Mouse (Mus musculus): ENCODE measurements around the gene Sulf2.

Gene Sulf2

DNA sequence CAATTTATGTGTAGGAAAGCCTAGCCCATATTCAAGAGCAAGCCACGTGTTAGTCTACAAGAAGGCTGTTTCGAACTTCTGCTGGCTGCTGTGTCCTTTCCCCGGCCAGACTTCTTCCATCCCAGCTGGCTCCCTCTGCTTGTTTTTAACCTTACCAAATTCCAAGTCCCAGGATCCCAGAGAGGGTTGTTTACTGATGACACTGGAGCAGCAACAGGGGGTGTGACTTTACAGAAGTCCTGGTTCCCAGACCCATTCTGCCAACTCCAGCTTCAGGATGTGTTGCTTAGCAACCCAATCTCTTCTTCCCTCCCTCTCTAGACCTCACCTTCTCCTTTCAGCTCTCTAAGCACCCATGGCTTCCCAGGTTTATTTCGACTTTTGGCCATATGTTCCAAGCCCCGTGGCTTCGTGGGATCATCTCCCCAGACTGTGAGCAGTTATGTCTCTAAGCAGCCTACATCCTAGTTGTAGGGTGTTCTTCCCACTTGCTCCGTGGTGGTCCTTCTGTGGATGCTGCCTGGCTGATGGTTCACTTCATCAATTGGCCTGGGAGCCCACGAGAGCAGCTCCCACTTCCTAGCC is 20.2 kb upstream of the Sulf2 start:
- DNase-seq (ENCODE audit: low read depth, low spot score) = no peak

DNA sequence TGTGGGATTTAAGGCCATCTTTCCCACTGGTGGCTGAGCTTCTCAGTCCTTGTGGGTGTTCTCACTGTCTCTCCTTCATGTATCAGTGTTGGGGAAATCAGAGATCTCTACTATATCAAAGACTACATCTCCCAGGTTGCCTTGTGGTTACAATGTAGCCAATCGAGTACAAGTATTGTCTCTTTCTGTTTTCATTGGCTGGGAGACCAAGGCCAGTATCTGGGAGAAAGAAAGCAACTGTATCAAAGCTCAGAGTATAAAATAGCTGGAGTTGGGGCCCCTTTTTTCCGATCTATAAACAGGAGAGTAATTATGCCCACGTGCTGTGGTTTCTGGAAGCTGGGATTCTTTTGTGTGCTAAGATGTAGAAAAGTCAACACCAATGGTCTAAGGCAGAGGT is 19.7 kb upstream of the Sulf2 start:
- no peak for DNase-seq (ENCODE audit: low read depth, low spot score)

DNA sequence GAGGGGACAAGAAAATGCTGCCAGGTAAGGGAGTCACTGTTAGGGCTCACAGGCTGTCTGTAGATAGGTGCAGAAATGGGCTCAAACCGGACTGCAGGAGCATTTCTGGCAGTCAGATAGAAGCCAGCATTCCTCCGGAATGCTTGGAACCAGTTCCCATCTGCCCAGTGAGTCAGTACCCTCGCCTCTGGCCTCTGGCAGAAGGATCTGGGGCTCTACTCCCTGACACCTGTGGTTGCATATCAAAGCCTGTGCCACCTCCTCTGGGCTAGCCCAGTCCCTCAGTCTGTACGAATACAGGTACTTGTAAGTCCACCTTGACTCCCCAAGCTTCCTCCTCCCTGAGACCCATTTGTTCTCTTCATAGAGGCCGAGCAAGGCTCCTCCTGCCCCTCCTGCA is 17.7 kb upstream of the Sulf2 start:
- no peak for DNase-seq (ENCODE audit: low read depth, low spot score)

DNA sequence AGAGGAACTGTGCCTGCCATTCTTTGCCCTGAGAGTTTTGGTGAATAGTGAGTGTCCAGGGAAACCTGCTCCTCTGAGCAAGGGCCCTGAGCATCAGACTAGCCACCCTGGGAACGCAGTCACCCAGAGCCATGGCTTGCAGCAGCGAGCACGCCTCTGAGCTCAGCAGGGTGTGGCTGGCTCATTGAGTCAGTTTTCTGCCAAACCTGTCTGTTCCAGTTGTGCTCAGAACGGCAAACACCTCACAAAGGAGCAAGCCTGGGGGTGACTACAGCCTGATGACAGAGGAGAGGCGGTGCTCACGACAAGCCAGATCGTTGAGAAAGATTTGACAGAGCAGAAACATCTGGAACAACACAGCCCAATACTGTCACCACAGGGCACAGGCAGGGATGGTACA is 14.7 kb upstream of the Sulf2 start:
- DNase-seq (ENCODE audit: low read depth, low spot score) = no peak

DNA sequence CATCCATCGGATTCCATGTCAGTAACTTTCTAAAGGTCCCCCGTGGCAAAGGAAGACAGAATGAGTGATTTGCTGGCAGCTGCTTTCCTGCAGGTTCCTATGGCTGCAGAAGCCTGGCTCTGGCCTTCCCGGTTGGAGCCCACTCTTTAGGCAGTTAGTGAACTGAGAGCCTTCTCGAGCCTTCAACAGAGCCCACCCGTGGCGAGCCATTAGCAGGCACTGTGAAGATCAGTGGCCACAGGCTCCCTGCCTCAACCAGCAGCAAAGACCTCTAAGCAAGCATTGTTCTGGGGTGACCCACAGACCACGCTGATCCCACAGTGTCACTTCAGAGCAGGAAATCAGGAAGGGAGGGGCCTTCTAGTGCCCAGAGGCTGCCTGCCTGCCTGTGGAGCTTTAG is 13.4 kb upstream of the Sulf2 start:
- no peak for DNase-seq (ENCODE audit: low read depth, low spot score)

DNA sequence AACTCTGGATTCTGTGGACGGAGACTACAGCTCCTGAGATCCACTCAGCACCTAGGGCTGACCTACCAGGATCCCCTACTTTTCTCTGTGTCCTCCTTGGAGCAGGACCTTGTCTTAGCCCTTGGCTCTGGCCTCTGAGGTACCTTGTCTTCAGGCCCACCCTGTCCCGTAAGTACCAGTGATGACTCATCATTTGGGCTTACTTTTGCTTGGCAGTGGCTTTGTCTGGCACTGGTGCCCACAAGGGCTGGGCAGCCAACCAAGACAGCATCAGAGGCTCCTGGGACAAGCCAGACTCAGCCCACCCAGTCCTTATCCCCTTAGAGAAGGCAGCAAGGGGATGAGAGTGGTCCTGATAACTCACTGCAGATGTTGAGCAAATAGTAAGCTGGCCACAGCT is 11.9 kb upstream of the Sulf2 start:
- no peak for DNase-seq (ENCODE audit: low read depth, low spot score)

DNA sequence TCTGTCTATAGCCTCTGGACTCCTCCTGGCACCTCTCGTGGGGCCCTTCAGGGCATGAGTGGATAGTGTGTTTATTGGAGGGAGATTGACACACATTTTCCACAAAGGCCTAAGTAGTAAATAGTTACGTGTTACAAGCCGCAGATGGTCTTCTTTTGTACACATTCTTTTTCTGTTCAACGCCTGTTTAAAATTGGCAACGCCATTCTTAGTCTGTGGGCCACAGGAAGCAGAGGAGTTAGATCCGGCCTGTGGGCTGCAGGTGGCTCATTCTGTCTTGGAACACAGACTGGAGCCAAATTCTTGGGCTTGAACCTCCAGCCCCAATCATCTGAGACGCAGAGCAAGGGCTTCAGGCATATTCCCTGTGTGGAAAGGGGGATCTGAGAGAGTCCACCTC is 9.9 kb upstream of the Sulf2 start:
- DNase-seq (ENCODE audit: low read depth, low spot score) = no peak

DNA sequence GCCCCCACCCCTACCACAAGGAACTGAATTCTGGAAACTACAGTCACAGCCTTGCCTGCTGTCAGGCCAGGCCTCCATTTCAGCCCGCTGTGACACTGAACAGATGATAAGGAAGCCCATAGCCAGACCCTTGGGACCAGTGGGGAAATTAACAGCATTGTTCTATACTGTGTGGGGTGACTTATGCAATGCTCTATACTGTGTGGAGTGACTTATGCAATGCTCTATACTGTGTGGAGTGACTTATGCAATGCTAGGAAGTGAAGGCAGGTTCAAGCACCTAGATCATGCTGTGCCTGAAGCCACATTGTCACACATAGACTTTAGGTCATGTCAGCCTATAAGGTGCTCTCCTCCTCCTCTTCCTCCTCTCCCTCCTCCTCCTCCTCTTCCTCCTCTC is 9.1 kb upstream of the Sulf2 start:
- no peak for DNase-seq (ENCODE audit: low read depth, low spot score)

DNA sequence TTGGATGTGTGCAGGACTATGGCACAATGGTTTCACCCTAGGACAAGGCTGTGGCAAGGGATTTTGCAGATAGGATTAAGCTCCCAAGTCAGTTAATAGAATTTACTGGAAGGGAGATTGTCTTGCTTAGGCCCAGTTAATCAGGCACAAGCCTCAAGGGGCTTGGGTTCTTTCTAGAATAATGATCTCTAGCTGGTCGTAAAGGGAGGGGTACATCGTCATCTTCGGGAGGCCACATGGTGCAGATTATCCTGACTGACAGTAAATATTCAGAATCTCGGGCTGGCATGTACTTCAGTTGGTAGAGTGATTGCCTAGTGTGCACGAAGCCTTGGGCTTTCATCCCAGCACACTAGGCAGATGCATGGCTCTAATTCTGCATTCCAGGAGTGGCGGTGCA is 8.5 kb upstream of the Sulf2 start:
- no peak for DNase-seq (ENCODE audit: low read depth, low spot score)

DNA sequence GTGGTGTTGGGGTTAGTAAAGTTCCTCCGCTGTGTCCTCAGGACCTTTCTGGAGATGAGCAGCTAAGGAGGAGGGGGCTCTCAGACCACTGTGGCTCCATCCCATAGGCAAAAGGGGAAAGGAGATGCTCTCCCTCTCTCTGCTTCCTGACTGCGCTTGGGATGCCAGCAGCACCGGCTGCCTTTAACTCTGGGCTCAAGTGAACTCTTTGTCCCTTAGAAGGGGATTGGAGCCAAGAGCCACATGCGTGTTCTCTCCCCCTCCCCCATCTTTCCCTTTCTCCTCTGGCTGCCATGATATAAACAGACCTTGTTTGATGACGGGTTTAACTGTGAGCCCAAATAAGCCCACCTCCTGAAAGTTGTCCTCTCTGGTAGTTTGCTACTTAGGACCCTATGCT is 7.8 kb upstream of the Sulf2 start:
- DNase-seq (ENCODE audit: low read depth, low spot score) = no peak

DNA sequence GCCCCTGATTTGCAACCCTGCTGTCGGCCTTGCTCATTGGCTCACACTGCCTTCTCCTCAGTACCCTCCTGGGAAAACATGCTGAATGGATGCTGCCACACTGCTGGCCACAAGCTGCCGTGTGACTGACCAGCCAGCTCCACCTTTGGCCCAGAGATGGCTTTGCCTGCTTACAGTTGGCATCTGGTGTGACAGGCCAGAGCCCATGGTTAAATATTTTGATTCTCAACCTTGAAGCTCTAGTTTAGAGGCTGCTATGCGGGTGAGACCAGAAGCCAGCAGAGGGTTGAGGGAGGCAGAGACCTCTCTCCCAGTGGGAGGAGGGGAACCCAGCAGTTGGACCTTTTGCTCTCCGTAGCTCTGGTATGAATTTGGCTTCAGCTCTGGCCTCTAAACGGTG is 6.7 kb upstream of the Sulf2 start:
- no peak for DNase-seq (ENCODE audit: low read depth, low spot score)

DNA sequence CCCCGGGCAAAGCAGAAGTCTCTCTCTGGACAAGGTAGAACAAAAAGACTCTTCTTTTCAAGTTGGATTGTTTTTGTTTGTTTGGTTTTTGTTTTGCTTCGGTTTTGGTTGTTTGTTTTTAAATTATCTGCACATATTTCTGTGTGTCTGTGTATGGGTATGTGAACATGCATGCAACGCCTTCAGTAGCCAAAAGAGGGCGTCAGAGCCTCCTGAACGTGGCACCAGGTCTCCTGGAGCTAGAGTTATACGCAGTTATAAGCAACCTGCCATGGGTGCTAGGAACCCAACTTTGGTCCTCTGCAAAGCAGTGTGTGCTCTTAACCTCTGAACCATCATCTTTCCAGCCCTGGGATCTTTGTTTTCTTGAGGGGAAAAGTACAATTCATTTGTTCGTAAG is 3.8 kb upstream of the Sulf2 start:
- no peak for DNase-seq (ENCODE audit: low read depth, low spot score)

DNA sequence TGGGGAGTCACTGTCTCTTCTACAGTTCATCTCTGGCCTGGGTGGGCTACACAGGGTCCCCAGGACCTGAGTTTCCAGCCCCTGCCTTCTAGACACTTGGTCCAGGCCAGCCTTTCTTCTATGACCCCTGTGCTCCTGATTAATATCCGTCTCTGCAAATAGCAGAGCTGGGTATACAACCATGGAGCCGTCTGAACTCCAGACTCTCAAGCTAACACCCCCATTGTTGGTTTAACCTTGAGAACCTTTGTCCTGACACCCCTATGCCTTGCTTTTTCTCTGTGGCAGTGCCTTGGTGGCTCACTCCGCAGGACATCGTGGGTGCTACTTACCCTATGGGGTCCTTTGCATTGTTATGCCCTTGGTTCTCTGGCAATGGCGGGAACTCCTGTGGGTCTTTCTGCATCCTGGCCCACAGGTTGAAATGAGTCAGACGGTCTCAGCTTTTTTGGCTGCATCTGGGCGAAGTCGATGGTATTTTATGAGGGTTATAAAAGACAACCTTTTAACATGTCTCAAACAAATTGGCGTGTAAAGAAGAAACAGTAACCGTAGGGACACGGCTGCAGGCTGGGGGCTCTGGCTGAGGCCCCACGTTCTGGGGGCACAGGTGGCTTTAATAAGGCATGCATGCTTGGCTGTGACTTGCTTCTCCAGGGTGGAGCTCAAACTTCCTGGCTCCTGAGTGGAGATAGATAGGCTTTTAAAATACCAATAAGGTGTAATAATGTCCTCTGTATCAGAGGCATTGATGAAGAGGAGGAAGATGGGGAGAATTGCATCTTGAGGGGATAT is 2.5 kb upstream of the Sulf2 start:
- no peak for DNase-seq (ENCODE audit: low read depth, low spot score)

DNA sequence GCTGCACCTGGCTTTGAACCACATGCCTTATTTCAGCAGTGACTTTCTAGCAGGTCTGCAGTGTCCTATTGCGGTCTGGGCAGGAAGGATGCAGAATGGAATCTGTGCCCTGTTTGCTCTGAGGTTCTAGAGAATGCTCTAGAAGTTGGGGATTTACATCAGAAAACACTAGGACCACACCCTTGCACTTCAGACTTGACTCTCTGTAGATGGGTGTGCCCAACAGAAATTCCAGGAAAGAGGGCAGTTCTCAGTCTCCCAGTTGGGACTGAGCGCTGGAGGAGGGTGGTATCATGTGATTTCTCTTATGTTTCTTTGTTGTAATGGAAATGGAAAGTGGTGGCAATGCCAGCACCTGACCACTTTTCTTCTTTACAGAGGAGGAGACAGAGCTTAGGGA is 1.7 kb upstream of the Sulf2 start:
- peak; percentile 76 for DNase-seq (ENCODE audit: low read depth, low spot score)

DNA sequence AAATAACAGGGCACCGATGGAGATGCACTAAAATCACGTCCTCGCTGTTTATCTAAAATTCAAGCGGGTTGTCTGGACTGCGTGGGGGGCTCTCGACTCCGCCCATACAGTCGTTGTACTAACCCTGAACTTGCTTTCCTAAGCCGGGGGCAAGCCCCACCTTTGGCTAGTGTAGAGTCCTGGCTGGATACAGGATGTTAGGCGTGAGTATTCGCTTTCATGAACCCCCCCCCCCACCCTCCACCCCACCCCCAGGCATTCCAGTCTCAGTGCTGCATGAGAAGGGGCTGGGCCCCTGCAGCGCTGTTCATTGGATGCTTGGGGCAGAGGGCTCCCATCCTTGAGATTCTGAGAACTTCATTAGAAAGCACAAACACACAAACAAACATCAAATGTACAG is 659 bp upstream of the Sulf2 start:
- no peak for DNase-seq (ENCODE audit: low read depth, low spot score)

DNA sequence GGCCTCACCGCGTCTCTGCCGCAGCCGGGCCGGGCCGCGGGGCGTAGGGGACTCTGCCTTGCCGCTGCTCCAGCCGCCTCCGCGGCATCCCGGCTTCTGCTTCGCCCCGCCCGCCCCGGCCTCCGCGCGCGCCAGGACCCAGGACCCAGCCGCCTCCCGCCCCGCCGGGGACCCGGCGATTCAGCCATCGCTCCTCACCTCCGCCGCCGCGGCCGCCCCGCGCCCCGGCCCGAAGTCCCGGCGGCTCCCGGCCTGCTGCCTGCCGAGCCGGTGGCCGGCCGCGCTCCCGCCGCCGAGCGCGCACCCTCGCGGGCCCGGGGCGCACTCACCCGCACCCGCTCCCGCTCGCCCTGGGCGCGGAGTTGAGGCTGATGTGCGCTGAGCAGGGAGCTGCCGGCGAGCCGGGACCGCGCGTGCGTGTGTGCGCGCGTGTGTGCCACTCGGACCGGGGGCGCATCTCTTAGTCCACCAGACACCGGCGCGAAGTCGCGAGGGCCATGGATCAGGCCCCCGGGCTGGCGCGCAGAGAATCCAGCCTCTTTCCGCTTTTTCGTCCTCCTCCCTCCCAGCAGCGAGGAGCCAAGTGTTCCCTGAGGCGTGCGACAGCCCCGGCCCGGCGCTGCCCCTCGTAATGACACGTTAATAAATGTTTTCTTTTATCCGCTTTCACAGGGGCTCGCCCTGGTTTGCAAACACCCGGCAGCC is 562 bp downstream of the Sulf2 start:
- no peak for DNase-seq (ENCODE audit: low read depth, low spot score)

DNA sequence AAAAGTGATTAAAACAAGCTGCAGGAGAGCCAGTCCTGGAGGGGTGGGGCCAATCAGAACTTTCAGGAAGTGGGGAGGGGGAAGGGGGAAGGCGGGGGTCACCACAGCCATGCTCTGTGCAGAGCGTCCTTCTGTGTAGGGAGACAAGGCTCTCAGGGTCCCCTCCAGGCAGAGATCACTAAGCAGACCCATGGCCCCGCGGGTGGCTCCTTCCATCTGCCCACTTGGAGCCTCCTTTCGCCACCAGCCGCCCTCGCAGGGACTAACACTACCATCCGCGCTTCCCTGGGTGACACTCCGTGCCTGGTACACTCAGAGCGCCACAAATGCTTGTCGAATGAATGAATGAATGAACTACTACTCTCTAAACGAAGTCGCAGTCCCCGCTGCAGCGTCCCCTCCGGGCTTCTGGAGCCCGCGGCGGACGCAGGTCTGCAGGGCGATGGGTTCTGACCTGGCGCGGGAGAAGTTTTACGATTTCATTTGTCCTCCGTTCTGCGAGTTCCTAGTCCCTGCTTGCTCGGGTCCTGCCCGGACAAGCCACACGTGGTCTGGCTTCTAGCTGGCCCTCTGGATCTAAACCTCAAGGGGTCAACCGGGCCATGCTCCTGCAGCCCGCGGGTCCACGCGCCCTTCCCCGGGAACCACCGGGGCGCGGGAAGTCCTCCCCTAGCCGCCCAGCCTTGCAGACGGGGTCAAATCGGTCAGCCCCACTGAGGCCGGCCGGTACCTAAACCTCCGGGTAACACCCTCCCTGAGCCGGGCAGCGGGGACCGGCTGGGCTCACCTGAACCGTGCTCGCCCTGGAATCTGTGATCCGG is 1.4 kb downstream of the Sulf2 start:
- DNase-seq (ENCODE audit: low read depth, low spot score) = no peak

DNA sequence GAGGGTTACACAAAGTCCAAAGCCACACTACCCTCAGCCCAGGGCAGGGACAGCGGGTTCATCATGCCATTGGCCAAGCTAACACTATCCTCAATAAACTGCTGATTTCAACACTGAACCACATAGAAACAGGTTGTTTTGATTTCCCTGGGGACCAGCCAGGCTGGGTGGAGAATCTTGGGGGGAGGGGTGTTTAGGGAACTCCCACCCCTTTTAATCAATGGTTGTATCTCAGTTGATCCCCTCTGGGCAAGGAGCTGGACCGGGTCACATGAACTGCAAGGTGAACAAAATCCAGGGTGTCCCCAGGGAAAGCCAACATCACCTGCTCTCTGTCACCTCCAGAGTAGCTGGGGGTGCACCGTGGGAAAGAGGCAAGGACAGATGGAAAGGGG is 2.1 kb downstream of the Sulf2 start:
- DNase-seq (ENCODE audit: low read depth, low spot score) = no peak

DNA sequence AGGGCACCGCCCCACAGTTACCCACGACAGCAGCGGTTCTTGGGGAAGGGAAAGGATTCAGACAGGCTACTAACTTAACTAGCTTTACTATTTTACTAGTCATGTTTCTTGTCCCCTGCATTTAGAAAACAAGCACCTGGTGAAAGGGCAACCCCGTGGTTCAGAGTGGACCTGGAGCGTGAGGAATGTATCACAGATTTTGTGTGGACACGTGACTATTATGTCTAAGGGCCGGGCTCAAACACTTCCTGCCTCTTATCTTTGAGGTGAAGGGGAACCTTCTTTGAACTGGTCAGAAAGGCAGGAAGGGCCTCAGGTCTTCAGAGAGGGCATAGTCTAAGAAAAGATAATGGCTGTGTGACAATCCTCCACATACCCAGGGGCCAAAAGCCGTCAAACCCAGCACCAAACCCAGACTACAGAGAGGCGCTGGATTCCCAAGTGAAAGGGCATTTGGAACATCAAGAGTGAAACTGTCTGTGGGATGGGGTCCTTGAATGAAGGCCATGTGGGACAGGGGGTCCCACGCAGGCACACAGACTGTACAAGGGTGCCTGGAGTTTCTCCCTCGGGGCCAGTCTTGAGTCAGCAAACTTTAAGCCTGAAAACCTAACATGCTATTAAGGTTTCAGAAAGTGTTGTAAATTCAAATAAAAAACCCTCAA is 2.6 kb downstream of the Sulf2 start:
- DNase-seq (ENCODE audit: low read depth, low spot score) = no peak

DNA sequence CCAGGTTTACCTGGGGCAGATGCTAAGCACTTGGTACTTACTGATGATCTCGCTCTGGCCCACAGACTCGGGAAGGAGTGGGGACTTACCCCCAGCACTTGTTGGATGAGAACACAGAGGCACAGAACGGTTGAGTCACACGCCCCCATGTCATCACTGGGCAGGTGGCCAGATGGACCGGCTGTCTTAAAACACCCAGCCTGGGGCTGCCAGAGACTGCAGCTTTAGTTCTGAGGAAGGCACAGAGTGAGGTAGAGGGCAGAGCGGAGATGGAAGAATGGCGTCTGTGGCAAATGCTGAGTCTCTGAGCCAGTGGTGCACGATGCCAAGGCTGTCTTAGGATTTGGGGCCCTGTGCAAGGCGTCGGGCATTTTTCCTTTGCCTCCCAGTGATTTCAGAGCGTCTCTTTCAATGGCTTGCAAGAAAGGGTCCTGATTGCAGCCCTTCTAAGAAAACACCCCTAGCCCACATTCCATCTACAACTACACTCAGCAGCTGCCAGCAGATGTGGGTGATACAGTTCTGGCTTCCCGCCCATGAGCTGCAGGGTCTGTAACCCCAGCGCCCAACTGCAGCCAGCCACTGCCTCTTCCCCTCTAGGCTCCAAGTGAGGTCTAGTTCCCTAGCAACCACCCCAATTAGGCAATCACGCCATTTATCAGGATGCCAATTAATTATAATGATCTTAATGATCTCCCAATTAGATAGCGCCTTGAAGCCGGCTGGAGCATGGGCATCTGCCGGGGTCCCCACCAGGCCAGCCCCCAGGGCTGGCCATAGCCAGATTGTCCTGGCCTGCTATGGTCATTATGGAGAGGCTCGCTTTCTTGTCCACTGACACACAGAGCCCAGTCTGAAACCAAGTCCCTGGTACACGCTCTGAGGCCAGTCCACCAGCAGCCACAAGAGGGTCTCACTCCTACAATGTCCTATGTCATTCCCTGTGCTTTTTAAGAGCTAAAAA is 3.7 kb downstream of the Sulf2 start:
- no peak for DNase-seq (ENCODE audit: low read depth, low spot score)

DNA sequence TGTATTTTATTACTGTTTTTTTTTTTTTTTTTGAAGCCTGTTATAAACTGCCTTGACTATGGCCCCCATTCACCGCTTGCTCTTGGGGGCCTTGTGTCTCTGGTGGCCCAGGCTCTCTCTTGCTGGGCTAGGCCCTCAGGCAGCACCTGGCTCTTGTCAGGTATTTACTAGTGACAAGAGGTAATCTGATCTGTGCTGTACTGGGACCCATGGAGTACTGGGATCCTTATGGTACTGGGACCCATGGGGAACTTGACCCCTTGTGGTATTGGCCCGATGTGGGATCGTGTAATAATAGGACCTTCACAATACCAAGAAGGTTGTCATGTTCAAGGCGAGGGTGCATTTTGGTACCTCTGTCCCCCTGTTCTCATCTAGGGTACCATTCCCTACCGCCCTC is 4.9 kb downstream of the Sulf2 start:
- DNase-seq (ENCODE audit: low read depth, low spot score) = no peak

All from WW6 (cell line).